Mouse (Mus musculus) ES-Bruce4 (cell line): Measurements from ENCODE around the gene Tamm41.

Experiments
- CTCF ChIP-seq: IDR thresholded peaks from one replicate; pipeline ENCODE4 v1.8.1; 2011; ENCODE audit warnings: low read depth, low read length
- POLR2A ChIP-seq: IDR thresholded peaks from one replicate; pipeline ENCODE4 v1.8.1; 2011; ENCODE audit warnings: low read length; ENCODE audit not compliant: insufficient read depth

- no peak for TF ChIP-seq CTCF
- TF ChIP-seq POLR2A, result no peak
Measured at GRCm38 (mm10) chr6:114970386-114970785, 67.3 kb downstream of the Tamm41 start.
